Mouse (Mus musculus) heart, embryonic 15.5 days (tissue): ENCODE results near the gene Gm21244. TPM values are rescaled to one million over a fixed set of nuclear protein-coding genes. Genes with fewer than 3 reads are reported as not detected.
"Not testable (repeated sequence)": the region's sequence is repeated elsewhere in the genome, so short reads cannot be mapped to it uniquely, and the experiment has no call there.

Source experiments
- ATAC-seq: fragments of 200-750 bp; cut with Nextera tagmentation; replicated peaks from 2 replicates; pipeline ENCODE4 v1.8.0; 2017; ENCODE audit warnings: low read depth, moderate TSS enrichment; ENCODE audit not compliant: insufficient number of reproducible peaks, insufficient read depth, low FRiP score
- H3K27ac ChIP-seq: fragments of 300-500 bp; sonication (generic); 2 replicates; pipeline ENCODE4 v1.5.1; 2015; ENCODE audit warnings: mild to moderate bottlenecking, inconsistent platforms
- H3K27me3 ChIP-seq: fragments of 300-500 bp; sonication (generic); 2 replicates; pipeline ENCODE4 v1.6.1; 2015; ENCODE audit warnings: inconsistent platforms
- H3K36me3 ChIP-seq: fragments of 300-500 bp; sonication (generic); 2 replicates; pipeline ENCODE4 v1.6.1; 2015; ENCODE audit warnings: mild to moderate bottlenecking, inconsistent platforms
- H3K4me1 ChIP-seq: fragments of 300-500 bp; sonication (generic); replicated peaks from 2 replicates; pipeline ENCODE4 v1.6.1; 2015; ENCODE audit warnings: inconsistent platforms
- H3K4me2 ChIP-seq: fragments of 300-500 bp; sonication (generic); 2 replicates; pipeline ENCODE4 v1.6.1; 2015; ENCODE audit warnings: inconsistent platforms, mild to moderate bottlenecking, moderate library complexity
- H3K4me3 ChIP-seq: fragments of 300-500 bp; sonication (generic); 2 replicates; pipeline ENCODE4 v1.5.1; 2015; ENCODE audit warnings: mild to moderate bottlenecking, inconsistent platforms
- H3K9ac ChIP-seq: fragments of 300-500 bp; sonication (generic); 2 replicates; pipeline ENCODE4 v1.6.1; 2015; ENCODE audit warnings: mild to moderate bottlenecking, inconsistent platforms
- H3K9me3 ChIP-seq: fragments of 300-500 bp; sonication (generic); replicated peaks from 2 replicates; pipeline ENCODE4 v1.6.1; 2016; ENCODE audit warnings: inconsistent platforms
- WGBS: fragments of 180-500 bp; shearing (Covaris S2); methylation state at CpG from one replicate; pipeline ENCODE4 v1.1.7; 2015; ENCODE audit warnings: mixed read lengths; 5-methylcytosine and 5-hydroxymethylcytosine counted together
- polyA plus RNA-seq: library from polyadenylated mRNA; unstranded; fragments of >200 nt; fragmentation: Nextera tagmentation; extraction: Ambion mirVana; gene quantifications from 2 replicates; pipeline ENCODE4 v1.2.1, GENCODE M21; 2015

The Gm21244 gene
- not detected in 2 replicates for polyA plus RNA-seq

GRCm38 (mm10) chrY:7169193-7169592, at the start of gene Gm21244:
TSS of gene Gm21244 (minus strand) at chrY:7169293.
- H3K36me3 ChIP-seq, H3K4me2 ChIP-seq, H3K4me3 ChIP-seq, H3K27ac ChIP-seq, H3K4me1 ChIP-seq, H3K27me3 ChIP-seq, ATAC-seq, H3K9ac ChIP-seq, H3K9me3 ChIP-seq: not testable (repeated sequence)
- no CpG with 5 or more reads among the region's 3 CpGs for WGBS

Other genes with a start within 250 kb of the Gm21244 start
- not detected in 2 replicates for gene Gm28998, start 84.5 kb upstream of the Gm21244 start, polyA plus RNA-seq
- not detected in 2 replicates for gene Gm21788, start 235.7 kb upstream of the Gm21244 start, polyA plus RNA-seq